Mouse (Mus musculus): ENCODE data around the gene Map2k4. TPM values are rescaled to one million over a fixed set of nuclear protein-coding genes. Genes with fewer than 3 reads are reported as not detected.

Map2k4 gene
- total RNA-seq, 4 experiments from 2014 or later: 41.7 to 47.0 (median 44.6) TPM

- no peak for DNase-seq (ENCODE audit: low spot score)
These were observed 75.3 kb downstream of the Map2k4 start for GRCm38 (mm10) chr11:65712754-65713306.

- no peak for DNase-seq (ENCODE audit: low spot score)
These were observed 81.3 kb downstream of the Map2k4 start for GRCm38 (mm10) chr11:65706784-65707183.

GRCm38 (mm10) chr11:65706176-65706575 is 81.9 kb downstream of the Map2k4 start:
- DNase-seq (ENCODE audit: low spot score): no peak

GRCm38 (mm10) chr11:65704861-65705260 is 83.2 kb downstream of the Map2k4 start:
- DNase-seq (ENCODE audit: low spot score): no peak

- DNase-seq (ENCODE audit: low spot score): peak; percentile 44
These were observed 109.2 kb downstream of the Map2k4 start for GRCm38 (mm10) chr11:65678824-65679402.

GRCm38 (mm10) chr11:65667348-65667969 is 120.6 kb downstream of the Map2k4 start:
- DNase-seq (ENCODE audit: low spot score): peak; percentile 30

GRCm38 (mm10) chr11:65664903-65665302 is 123.2 kb downstream of the Map2k4 start:
- no peak for DNase-seq (ENCODE audit: low spot score)

GRCm38 (mm10) chr11:65661790-65662522 is 126.1 kb downstream of the Map2k4 start:
- DNase-seq (ENCODE audit: low spot score): no peak

GRCm38 (mm10) chr11:65653932-65654331 is 134.2 kb downstream of the Map2k4 start:
- DNase-seq (ENCODE audit: low spot score): no peak

GRCm38 (mm10) chr11:65651426-65651825 is 136.7 kb downstream of the Map2k4 start:
- no peak for DNase-seq (ENCODE audit: low spot score)

GRCm38 (mm10) chr11:65649956-65650715 is 138.0 kb downstream of the Map2k4 start:
- DNase-seq (ENCODE audit: low spot score): no peak

GRCm38 (mm10) chr11:65649469-65649868 is 138.6 kb downstream of the Map2k4 start:
- no peak for DNase-seq (ENCODE audit: low spot score)

- DNase-seq (ENCODE audit: low spot score): no peak
These were observed 141.8 kb downstream of the Map2k4 start for GRCm38 (mm10) chr11:65646314-65646713.

- no peak for DNase-seq (ENCODE audit: low spot score)
These were observed 143.6 kb downstream of the Map2k4 start for GRCm38 (mm10) chr11:65644539-65644938.

GRCm38 (mm10) chr11:65640261-65640660 is 147.8 kb downstream of the Map2k4 start:
- DNase-seq (ENCODE audit: low spot score): peak; percentile 37

Small RNA genes within 50 kb of the gene (microRNA-seq; reads per million reads assigned to microRNA genes)
- gene Mir744: 4,948 reads per million, percentile 92 among the genes with 10 or more reads in this experiment

Other genes with a start within 250 kb of the Map2k4 start
- 1 to 10 TPM; 3.4 to 5.7 (median 4.7) TPM for gene Zkscan6, start 18.9 kb upstream of the Map2k4 start, total RNA-seq (2022)